Comparison of ENCODE assay signal across 8 mouse cellular contexts in genomic region chr14:79770306-79771093, GRCm38 (mm10). TPM values are rescaled to one million over a fixed set of nuclear protein-coding genes. Genes with fewer than 3 reads are reported as not detected.
DNase-seq lines count a peak whose midpoint lies in the region; ATAC-seq and TF ChIP-seq lines count a peak whose summit lies in the region.

No protein-coding gene starts in this region.

- peak overlapping the region; percentile 61 for H3K4me2 ChIP-seq in lung, embryonic 16.5 days (ENCODE audit: low read depth, low read length)
- peak overlapping the region; percentile 88 for H3K4me2 ChIP-seq in hindbrain, embryonic 15.5 days
- peak overlapping the region; percentile 81 for H3K4me2 ChIP-seq in midbrain, embryonic 16.5 days (ENCODE audit: low read length)

- peaks cover 86% of the 10 kb centered on the region for H3K27me3 ChIP-seq in lung, embryonic 16.5 days (ENCODE audit: control insufficient read depth, insufficient read depth, low read depth, low read length)
- H3K27me3 ChIP-seq in hindbrain, embryonic 15.5 days, result no peaks in the 10 kb centered on the region; the same call in 1 of the 2 replicates
- H3K27me3 ChIP-seq in midbrain, embryonic 16.5 days (ENCODE audit: control insufficient read depth, insufficient read depth, low read depth, low read length), result no peaks in the 10 kb centered on the region

- H3K27ac ChIP-seq in lung, embryonic 16.5 days (ENCODE audit: low read length), result no peak overlapping the region
- peak overlapping the region; percentile 89 for H3K27ac ChIP-seq in hindbrain, embryonic 15.5 days (replicated peaks)
- H3K27ac ChIP-seq in midbrain, embryonic 16.5 days (ENCODE audit: low read length), result peak overlapping the region; percentile 94

- peaks cover 20% of the 10 kb centered on the region for H3K4me1 ChIP-seq in lung, embryonic 16.5 days (replicated peaks; ENCODE audit: control insufficient read depth, insufficient read depth, low read length)
- H3K4me1 ChIP-seq in lung, adult 2 months (ENCODE audit: control insufficient read depth, insufficient read depth, low read length), result no peaks in the 10 kb centered on the region
- peaks cover 69% of the 10 kb centered on the region for H3K4me1 ChIP-seq in hindbrain, embryonic 15.5 days (replicated peaks)
- peaks cover 29% of the 10 kb centered on the region for H3K4me1 ChIP-seq in midbrain, embryonic 16.5 days (ENCODE audit: control insufficient read depth, insufficient read depth, low read length)

- peak; percentile 31 to 33 for DNase-seq in cerebellum, postnatal 25 days
- no peak for DNase-seq in lung, adult 2 months
- no peak for DNase-seq in gastrocnemius, adult 8-10 months (ENCODE audit: low spot score in 2 of 2)
- DNase-seq in adrenal gland, postnatal 14 days, result no peak

- H3K9ac ChIP-seq in lung, embryonic 16.5 days (ENCODE audit: low read length), result no peak overlapping the region
- H3K9ac ChIP-seq in hindbrain, embryonic 15.5 days, result peak overlapping the region; percentile 78
- H3K9ac ChIP-seq in midbrain, embryonic 16.5 days (ENCODE audit: low read depth, low read length), result peak overlapping the region; percentile 87

- H3K4me3 ChIP-seq in lung, embryonic 16.5 days (ENCODE audit: low read length), result peak overlapping the region; percentile 44
- no peak overlapping the region for H3K4me3 ChIP-seq in lung, adult 2 months (replicated peaks; ENCODE audit: extremely low read depth, low read depth, low read length)
- peak overlapping the region; percentile 60 for H3K4me3 ChIP-seq in hindbrain, embryonic 15.5 days
- peak overlapping the region; percentile 71 for H3K4me3 ChIP-seq in midbrain, embryonic 16.5 days (ENCODE audit: low read depth, low read length)

- no peak for TF ChIP-seq POLR2A in lung, adult 2 months (IDR thresholded peaks at IDR 0.05; ENCODE audit: borderline replicate concordance, extremely low read depth, low read depth, low read length)

- no peak for ATAC-seq in cerebellum, adult (ENCODE audit: insufficient number of reproducible peaks, low FRiP score, low TSS enrichment)
- ATAC-seq in lung, embryonic 16.5 days (ENCODE audit: low read depth), result peak; percentile 3; the same call in 1 of the 2 replicates
- peak; percentile 62 for ATAC-seq in hindbrain, embryonic 15.5 days (ENCODE audit: low FRiP score, low read depth)
- peak; percentile 36 for ATAC-seq in midbrain, embryonic 16.5 days

- WGBS in lung, embryonic 16.5 days, result 2% methylated on average over 62 of the region's 62 CpGs
- 5% methylated on average over 62 of the region's 62 CpGs for WGBS in lung, adult 2 months
- WGBS in hindbrain, embryonic 15.5 days, result 2% methylated on average over 60 of the region's 62 CpGs
- WGBS in midbrain, embryonic 16.5 days, result under 1% methylated on average over 56 of the region's 62 CpGs

- TF ChIP-seq CTCF in lung, adult 2 months (IDR thresholded peaks at IDR 0.05; ENCODE audit: insufficient read depth, low read length), result no peak

- no peaks in the 10 kb centered on the region for H3K9me3 ChIP-seq in lung, embryonic 16.5 days (ENCODE audit: control insufficient read depth, low read length)
- no peaks in the 10 kb centered on the region for H3K9me3 ChIP-seq in hindbrain, embryonic 15.5 days
- 0 out of 2 replicates have a peak, but pooled peaks cover 1% of the 10 kb centered on the region for H3K9me3 ChIP-seq in midbrain, embryonic 16.5 days (replicated peaks; ENCODE audit: control insufficient read depth, low read length, poor library complexity, severe bottlenecking)

- no peaks in the 10 kb centered on the region for H3K36me3 ChIP-seq in lung, embryonic 16.5 days (ENCODE audit: control insufficient read depth, insufficient read depth, low read length)
- H3K36me3 ChIP-seq in hindbrain, embryonic 15.5 days, result no peaks in the 10 kb centered on the region
- no peaks in the 10 kb centered on the region for H3K36me3 ChIP-seq in midbrain, embryonic 16.5 days (ENCODE audit: control insufficient read depth, insufficient read depth, low read length)

RNA-seq across cellular contexts. Expression of gene Pcdh8, which starts 0.6 kb away (rescaled TPM):
- polyA plus RNA-seq in lung, embryonic 16.5 days (2015; fragmentation: Nextera tagmentation; extraction: Ambion mirVana), result 0.26 TPM in 1 of 2 replicates, not detected in the other
- 0.08 TPM in 1 of 2 replicates, not detected in the other for polyA plus RNA-seq in lung, adult 2 months (2012; rRNA removed)
- 54.6 and 58.9 TPM in 2 replicates for polyA plus RNA-seq in hindbrain, embryonic 15.5 days (2015; fragmentation: Nextera tagmentation; extraction: Ambion mirVana)
- 54.5 and 64.5 TPM in 2 replicates for polyA plus RNA-seq in midbrain, embryonic 16.5 days (2015; fragmentation: Nextera tagmentation; extraction: Ambion mirVana)
- total RNA-seq in gastrocnemius, adult 8-10 months (2022), result not detected
- 0.11 and 0.45 TPM in 2 replicates for total RNA-seq in adrenal gland, postnatal 14 days (2021)

Comparison
In these comparisons a context has a peak if more than half of its experiments do, and no peak if none do; other contexts are left out.
1. DNase-seq: peak in cerebellum, postnatal 25 days (2 of 2); none in lung, adult 2 months (single experiment), gastrocnemius, adult 8-10 months (0 of 2) and adrenal gland, postnatal 14 days (single experiment).
2. RNA of gene Pcdh8, which starts 0.6 kb away (polyA plus RNA-seq): 54.5 to 64.5 TPM in midbrain, embryonic 16.5 days and 54.6 to 58.9 TPM in hindbrain, embryonic 15.5 days; 0.26 TPM in lung, embryonic 16.5 days and 0.08 TPM in lung, adult 2 months; every median in the first group is over 10 times any median in the second.
3. Peak in every context shown above with its lines, with median percentiles within 50 percentile points of each other: H3K4me2 ChIP-seq.